Mouse (Mus musculus) right cerebral cortex, postnatal 10 days (tissue): Measurements from ENCODE around the gene Ccdc22.

ENCODE experiments used
- DNase-seq, 2 experiments: peaks; one replicate each; pipeline ENCODE4 v3.0.0; 2021; ENCODE audit warnings: low spot score in 2 of 2

Gene Ccdc22

DNA sequence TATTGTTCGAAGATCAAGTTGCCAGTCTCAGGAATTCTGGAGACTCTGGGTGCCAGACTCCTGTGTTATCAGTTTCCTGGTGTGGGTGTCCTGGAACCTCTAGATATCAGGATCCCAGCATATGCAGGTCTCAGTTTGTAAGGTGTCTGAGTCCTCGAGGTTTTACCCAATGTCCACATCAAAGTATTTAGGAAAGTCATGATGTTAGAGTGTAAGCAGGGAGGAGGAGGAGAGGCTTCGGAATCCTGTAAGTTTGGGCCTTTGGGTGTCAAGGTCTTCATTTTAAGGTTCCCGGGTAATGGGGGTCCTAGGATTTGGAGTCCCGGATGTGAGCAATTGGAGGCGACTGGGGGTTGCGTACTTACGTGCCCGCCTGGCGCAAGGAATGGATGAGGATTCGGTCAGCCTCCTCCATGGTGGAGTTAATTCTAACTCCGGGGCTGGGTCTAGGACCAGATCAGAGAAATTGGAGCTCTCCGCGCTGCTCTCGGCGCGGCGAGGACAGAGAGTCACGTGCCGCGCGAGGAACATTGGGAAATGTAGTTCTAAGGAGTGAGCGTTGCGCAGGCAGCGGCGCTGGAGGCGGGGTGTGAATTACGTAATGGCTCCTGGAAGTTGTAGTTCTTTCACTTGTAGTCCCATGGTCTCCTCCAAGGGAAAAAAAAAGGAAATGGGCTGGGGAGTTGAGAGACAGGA is at the start of gene Ccdc22:
Ccdc22 (minus strand) TSS at position 639 of the 696 bp plus-strand sequence.
- peak; percentile 89 to 92 for DNase-seq

DNA sequence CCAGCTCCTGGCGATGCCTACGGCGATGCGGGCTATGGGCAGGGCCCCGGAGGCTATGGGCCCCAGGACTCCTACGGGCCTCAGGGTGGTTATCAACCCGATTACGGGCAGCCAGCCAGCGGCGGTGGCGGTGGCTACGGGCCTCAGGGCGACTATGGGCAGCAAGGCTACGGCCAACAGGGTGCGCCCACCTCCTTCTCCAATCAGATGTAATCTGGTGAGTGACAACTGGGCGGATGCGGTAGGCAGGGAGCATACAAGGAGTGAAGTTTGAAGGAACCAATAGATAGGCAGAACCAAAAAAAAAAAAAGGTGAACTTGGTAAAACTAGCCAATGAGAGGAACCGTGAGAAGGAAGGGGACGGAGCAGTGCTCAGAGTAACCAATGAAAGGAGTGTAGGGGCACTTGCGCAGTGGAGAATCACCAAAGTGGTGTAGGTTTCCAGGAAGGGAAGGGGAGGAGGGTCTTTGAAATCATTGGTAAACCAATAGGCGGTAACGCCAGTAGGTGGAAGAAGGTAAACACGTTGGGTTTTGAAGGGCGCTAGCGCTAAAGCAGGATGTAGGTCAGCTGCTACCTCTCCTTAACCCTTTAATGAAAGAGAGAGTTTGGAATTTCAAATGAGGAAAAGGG is 43.5 kb upstream of the Ccdc22 start:
- peak; percentile 79 to 83 for DNase-seq

DNA sequence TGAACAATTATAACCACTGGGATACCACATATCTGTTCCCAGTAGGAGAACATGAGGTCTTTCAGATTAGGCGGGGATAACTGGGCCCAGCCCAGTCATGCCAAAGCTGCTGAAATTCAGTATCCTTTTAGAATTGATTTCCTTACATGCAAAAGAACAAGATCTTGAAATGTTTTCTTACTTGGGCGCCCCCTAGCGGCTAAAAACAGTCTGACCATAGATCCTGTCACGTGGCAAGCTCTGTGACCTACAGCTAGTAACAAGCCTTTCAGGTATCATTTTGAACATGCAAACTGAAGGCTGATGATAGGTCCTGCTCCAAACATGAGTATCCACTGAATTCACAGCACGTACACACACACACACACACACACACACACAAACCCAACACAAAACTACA is 40.0 kb upstream of the Ccdc22 start:
- peak; percentile 82 for DNase-seq

DNA sequence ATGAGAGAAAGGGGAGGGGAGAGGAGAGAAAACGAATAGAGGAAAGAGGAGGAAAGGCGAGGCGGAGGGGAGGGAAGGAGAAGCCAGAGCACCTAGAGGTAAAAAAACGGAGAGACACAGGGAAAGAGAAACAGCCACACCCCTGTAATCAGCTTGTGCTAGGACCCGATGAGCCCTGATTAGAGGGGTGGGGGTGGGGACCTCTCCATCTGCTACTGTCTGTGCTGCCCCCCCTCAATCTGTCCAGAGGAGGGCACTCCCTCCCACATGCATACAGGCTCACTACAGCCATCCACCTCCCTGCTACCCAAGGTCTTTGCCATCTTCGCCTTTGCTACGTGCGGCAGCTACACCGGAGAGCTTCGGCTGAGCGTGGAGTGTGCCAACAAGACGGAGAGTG is 35.5 kb upstream of the Ccdc22 start:
- DNase-seq: no peak

DNA sequence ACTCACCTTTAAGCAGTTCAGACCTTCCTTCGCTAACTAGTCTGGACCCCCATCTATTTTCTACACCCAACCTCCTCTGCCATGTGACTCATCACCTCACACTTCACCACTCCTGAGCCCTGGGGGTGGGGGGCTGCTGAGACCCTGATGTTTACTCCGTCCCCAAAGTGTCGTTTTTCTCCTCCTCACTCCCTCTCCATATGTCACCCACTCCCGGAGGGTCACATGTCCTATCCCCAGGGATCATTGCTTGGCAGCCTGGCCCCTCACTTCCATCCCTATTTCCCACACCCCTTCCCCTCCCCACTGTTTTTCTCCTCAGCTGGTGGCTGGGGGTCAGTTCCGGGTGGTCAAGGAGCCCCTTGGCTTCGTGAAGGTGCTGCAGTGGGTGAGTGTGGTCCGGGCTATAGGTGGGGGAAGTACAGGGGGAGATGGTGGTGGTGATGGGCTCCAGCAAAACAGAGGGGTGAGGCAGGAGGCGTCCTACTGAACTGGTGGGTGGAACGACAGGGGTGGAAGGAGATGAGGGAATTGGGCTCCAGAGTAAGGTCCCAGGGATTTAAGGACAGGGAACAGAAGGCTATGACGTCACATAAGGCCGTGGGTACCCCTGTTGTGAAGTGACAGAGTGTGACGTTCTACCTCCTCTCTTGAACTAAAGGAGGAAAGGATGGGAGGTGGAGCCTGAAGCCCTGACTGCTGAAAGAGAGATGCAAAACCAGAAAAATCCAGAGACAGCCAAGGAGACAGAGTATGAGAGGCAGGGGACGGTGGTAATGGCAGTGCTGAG is 34.4 kb upstream of the Ccdc22 start:
- peak in 1 of 2 experiments; percentile 49 for DNase-seq

DNA sequence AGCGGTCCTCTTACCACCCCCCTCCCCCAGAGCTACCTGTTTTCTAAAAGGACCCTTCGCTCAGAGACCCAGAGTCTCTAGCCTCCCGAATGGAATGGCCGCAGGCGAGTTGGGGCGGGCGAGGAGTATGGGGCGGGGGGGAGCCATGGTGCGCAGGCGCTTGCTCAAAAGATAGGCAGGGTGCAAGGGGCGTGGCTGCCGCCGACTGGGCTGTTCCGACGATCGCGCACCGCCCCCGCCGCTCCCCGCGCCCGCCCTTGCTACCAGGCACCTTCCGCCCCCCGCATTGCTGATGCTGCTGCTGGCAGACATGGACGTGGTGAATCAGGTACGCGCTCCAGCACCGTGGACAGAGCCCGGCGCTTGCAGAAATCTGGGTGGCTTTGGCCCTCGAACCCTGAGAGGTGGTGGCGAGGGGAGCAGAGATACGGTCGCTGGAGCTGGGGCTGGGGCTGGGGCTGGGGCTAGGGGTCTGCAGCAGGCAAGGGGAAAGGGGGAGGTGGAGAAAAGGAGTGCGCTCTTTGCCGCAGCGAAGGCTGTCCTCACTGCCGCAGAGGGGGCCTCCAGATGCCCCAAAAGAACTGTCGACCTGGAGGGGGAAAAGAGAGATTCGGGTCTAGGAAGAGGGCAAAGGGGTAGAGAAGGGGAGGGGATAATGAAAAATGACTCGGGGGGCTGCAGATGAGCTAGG is 33.2 kb upstream of the Ccdc22 start, which contains the start of gene Syp:
Syp (plus strand) TSS at position 71 of the 691 bp plus-strand sequence.
- DNase-seq: peak; percentile 91

- DNase-seq: peak; percentile 45 to 72
These were observed 29.8 kb upstream of the Ccdc22 start for GRCm38 (mm10) chrX:7635101-7635500.

- DNase-seq: no peak
These were observed 27.2 kb upstream of the Ccdc22 start for GRCm38 (mm10) chrX:7632560-7632959.

- DNase-seq: no peak
These were observed 12.7 kb upstream of the Ccdc22 start for GRCm38 (mm10) chrX:7617889-7618551.

GRCm38 (mm10) chrX:7610536-7611258 is 5.4 kb upstream of the Ccdc22 start:
- DNase-seq: peak; percentile 36 to 47

- peak; percentile 37 to 43 for DNase-seq
These were observed 4.7 kb upstream of the Ccdc22 start for GRCm38 (mm10) chrX:7610035-7610434.

GRCm38 (mm10) chrX:7606783-7607182 is 1.5 kb upstream of the Ccdc22 start, which contains the start of gene Cacna1f:
TSS of gene Cacna1f (plus strand) at chrX:7607083.
- no peak for DNase-seq

DNA sequence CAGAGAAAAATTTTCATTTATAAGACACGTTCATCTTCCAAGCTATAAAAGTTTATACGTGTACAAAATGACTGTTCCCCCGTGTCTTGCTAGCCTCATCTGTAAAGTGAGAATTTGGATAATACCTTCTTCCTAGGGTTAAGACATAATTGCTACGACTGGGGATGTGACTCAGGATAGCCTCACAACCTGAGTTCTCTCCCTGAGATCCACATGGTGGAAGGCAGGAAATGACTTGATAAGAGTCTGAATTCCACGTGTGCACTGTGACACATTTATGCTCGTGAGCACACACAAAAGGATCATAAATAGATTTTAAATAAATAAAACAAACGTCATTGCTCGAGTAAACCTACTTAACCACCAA is 241 bp upstream of the Ccdc22 start:
- no peak for DNase-seq

DNA sequence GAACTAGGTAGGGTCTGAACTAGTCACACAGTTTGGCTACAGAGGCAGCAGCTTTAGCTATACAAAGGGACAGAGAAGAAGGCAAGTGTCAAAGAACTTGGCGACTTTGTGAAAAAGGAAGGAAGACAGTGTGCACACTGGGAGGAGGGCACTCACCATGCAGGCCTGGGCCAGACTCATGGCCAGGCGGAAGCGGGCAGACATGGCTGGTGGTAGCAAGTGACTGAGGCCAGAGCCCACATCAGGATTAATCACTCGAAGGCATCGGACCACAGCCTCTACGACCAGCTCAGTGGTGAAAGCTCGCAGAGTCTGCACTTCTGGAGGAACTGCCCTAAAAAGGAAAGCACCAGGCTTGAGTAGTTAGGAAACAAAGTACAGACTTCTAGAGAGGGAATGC is 1.3 kb downstream of the Ccdc22 start:
- no peak for DNase-seq

DNA sequence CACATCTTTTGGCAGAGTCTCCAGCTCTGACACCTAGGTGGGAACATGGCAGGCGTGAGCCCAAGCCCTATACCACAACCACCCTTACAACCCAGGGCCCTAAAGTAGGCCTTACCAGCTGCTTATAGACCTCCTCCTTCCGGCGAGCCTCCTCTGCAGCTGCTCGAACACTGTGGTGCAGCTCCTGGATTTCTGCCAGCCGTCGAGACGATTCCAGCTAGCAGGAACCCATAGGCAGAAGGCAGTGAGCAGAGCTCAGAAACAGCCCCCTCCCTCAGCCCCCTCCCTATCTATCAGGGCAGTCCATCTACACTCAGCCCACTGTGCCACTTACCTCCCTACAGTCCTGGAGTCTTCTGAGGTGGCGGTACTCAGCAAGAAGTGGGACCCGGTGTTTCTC is 9.9 kb downstream of the Ccdc22 start:
- DNase-seq: peak in 1 of 2 experiments; percentile 47

- DNase-seq: no peak
These were observed 19.0 kb downstream of the Ccdc22 start for GRCm38 (mm10) chrX:7586356-7586755.

GRCm38 (mm10) chrX:7583881-7584280 is 21.4 kb downstream of the Ccdc22 start:
- DNase-seq: no peak

DNA sequence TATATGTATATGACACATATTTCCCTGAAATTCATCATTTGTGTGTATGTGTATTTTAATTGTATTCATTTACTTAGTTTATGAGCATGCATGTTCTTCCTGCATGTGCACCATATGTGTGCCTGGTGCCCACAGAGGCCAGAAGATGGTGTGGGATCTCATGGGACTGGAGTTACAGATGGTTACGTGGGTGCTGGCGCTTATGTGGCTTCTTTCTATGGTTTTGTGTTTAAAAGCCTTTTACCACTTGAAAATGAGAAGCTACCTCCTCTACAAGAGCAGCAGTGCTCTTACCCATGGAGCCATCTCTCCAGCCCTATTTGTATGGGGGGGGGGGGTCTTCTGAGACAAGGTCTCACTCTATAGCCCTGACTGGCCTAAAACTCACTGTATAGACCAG is 24.2 kb downstream of the Ccdc22 start:
- no peak for DNase-seq

GRCm38 (mm10) chrX:7574885-7575231 is 30.5 kb downstream of the Ccdc22 start:
- DNase-seq: no peak

- DNase-seq: peak; percentile 98 to 99
These were observed 31.0 kb downstream of the Ccdc22 start, which contains the start of gene Ppp1r3f for GRCm38 (mm10) chrX:7574087-7574884. TSS of gene Ppp1r3f (minus strand) at chrX:7574283.
